Mouse (Mus musculus) limb, embryonic 14.5 days (tissue): ENCODE data around the gene Omd. TPM values are rescaled to one million over a fixed set of nuclear protein-coding genes. Genes with fewer than 3 reads are reported as not detected.

Source experiments
- ATAC-seq: fragments of 200-750 bp; cut with Nextera tagmentation; 2 replicates; pipeline ENCODE4 v1.8.0; 2017; ENCODE audit warnings: low read depth, moderate number of reproducible peaks, moderate TSS enrichment; ENCODE audit not compliant: low FRiP score
- DNase-seq: peaks from one replicate; pipeline ENCODE4 v3.0.0-alpha.2; 2015; ENCODE audit warnings: low spot score
- H3K27ac ChIP-seq: fragments of 300-500 bp; sonication (generic); replicated peaks from 2 replicates; pipeline ENCODE4 v1.5.1; 2014; ENCODE audit warnings: low read depth, mild to moderate bottlenecking, low read length, moderate library complexity, mixed read lengths
- H3K27me3 ChIP-seq: fragments of 300-500 bp; sonication (generic); 2 replicates; pipeline ENCODE4 v1.6.1; 2014; ENCODE audit warnings: low read length, mixed read lengths; ENCODE audit not compliant: control insufficient read depth, insufficient read depth
- H3K36me3 ChIP-seq: fragments of 300-500 bp; sonication (generic); 2 replicates; pipeline ENCODE4 v1.6.1; 2014; ENCODE audit warnings: mild to moderate bottlenecking, low read length, moderate library complexity, mixed read lengths; ENCODE audit not compliant: control insufficient read depth, insufficient read depth
- H3K4me1 ChIP-seq: fragments of 300-500 bp; sonication (generic); 2 replicates; pipeline ENCODE4 v1.6.1; 2014; ENCODE audit warnings: antibody characterized with exemption, low read length, mixed read lengths; ENCODE audit not compliant: control insufficient read depth, insufficient read depth
- H3K4me2 ChIP-seq: fragments of 300-500 bp; sonication (generic); replicated peaks from 2 replicates; pipeline ENCODE4 v1.6.1; 2014; ENCODE audit warnings: low read depth, mild to moderate bottlenecking, low read length, moderate library complexity; ENCODE audit not compliant: severe bottlenecking
- H3K4me3 ChIP-seq: fragments of 300-500 bp; sonication (generic); replicated peaks from 2 replicates; pipeline ENCODE4 v1.5.1; 2014; ENCODE audit warnings: low read length
- H3K9ac ChIP-seq: fragments of 300-500 bp; sonication (generic); 2 replicates; pipeline ENCODE4 v1.6.1; 2014; ENCODE audit warnings: mild to moderate bottlenecking, low read depth, low read length, moderate library complexity; ENCODE audit not compliant: severe bottlenecking
- H3K9me3 ChIP-seq: fragments of 300-500 bp; sonication (generic); 2 replicates; pipeline ENCODE4 v1.6.1; 2016; ENCODE audit warnings: low read length; ENCODE audit not compliant: control insufficient read depth
- POLR2A ChIP-seq: fragments of 200-500 bp; IDR thresholded peaks from 2 replicates; pipeline ENCODE4 v1.8.0; 2012; ENCODE audit warnings: inconsistent platforms, mild to moderate bottlenecking, moderate library complexity, borderline replicate concordance; ENCODE audit not compliant: insufficient read depth, insufficient read length; ENCODE audit errors: extremely low read depth
- WGBS: fragments of 180-500 bp; shearing (Covaris S2); extraction: QIAGEN DNeasy Blood & Tissue Kit; methylation state at CpG from one replicate; pipeline ENCODE4 v1.1.7; 2014; 5-methylcytosine and 5-hydroxymethylcytosine counted together
- polyA plus RNA-seq, 2 experiments: library from polyadenylated mRNA; depleted of rRNA in 1 of 2; stranded (reverse) in 1 of 2; unstranded in 1 of 2; fragments of >200 nt; fragmentation: Nextera tagmentation in 1 of 2; extraction: Ambion mirVana in 1 of 2; gene quantifications; 2 replicates each; pipeline versions ENCODE4 v1.2.1 to v1.2.3; 2012 to 2014

Omd gene
- polyA plus RNA-seq, 2 experiments = 5.4 to 8.5 TPM

DNA sequence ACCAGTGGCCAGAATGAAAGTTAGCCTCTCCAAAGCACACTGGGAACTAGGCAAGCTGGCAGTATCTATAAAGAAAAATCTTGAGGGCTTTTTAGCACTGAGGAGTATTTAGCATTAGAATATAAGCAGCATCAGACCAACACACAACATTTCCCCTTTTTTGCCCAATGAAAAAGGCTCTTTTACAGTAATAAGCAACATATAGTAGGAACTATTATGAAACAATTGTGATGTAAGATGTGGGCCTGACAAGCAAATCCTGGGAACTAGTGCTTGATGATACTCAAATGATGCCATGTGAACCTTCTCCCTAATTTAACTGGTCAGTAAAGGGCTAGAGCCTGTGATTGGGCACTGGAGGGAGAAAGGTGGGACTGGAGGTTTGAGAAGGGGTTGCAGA, 45.9 kb downstream of the Omd start:
- H3K9ac ChIP-seq = no peak overlapping the region
- H3K4me3 ChIP-seq = no peak overlapping the region
- H3K4me2 ChIP-seq = no peak overlapping the region
- H3K9me3 ChIP-seq = no peaks in the 10 kb centered on the region
- H3K36me3 ChIP-seq = peaks cover 7% of the 10 kb centered on the region; the same call in 1 of the 2 replicates
- no peaks in the 10 kb centered on the region for H3K4me1 ChIP-seq
- TF ChIP-seq POLR2A = no peak
- no peak for DNase-seq
- no peak for ATAC-seq
- no peaks in the 10 kb centered on the region for H3K27me3 ChIP-seq
- H3K27ac ChIP-seq = no peak overlapping the region

DNA sequence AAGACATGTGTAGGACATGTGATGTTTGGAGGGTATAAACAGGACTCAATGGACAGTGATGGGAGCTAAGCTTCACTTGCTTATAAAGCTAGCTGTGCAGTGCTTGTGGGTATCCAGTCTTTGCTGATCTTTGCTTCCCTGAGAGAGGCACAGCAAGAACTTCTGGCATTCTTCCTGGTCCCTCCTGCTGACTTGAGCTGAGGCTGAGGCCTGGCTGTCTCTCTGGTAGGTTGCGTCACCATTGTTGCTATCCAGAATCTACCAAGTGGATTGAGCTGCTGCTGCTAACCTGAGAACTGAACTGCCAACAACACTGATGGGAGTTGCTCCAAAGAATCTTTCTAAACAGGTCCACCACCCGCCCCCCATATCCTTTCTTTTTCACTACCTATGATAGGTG, 46.8 kb downstream of the Omd start:
- H3K36me3 ChIP-seq = peaks cover 2% of the 10 kb centered on the region; the same call in 1 of the 2 replicates
- no peak overlapping the region for H3K4me3 ChIP-seq
- TF ChIP-seq POLR2A = no peak
- 88% methylated on average over 2 of the region's 2 CpGs for WGBS
- no peak overlapping the region for H3K27ac ChIP-seq
- no peak overlapping the region for H3K9ac ChIP-seq
- H3K27me3 ChIP-seq = no peaks in the 10 kb centered on the region
- DNase-seq = no peak
- H3K4me2 ChIP-seq = no peak overlapping the region
- ATAC-seq = no peak
- no peaks in the 10 kb centered on the region for H3K4me1 ChIP-seq
- H3K9me3 ChIP-seq = no peaks in the 10 kb centered on the region

DNA sequence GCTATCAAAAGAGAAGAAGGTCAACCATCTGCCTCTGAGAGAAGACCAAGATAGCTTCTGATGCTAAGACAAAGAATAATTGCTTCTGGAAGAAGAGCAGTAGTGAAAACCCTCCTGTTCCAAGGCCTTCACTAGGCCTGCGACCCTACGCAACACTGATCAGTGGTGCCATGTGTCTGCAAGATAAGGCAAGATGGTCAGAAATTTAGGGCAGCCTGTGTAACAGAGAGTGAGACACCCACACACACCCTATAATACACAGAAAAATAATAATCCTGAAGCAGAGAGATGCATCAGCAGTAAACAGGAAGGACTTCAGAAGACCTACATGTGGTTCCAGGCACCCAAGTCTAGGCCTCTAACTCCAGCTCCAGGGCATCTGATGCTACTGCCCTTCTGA, 57.7 kb downstream of the Omd start:
- DNase-seq (no peak), ATAC-seq (no peak)
- no peaks in the 10 kb centered on the region for H3K27me3 ChIP-seq
- peaks cover 2% of the 10 kb centered on the region; the same call in 1 of the 2 replicates for H3K4me1 ChIP-seq
- 0 out of 2 replicates have a peak, but pooled peaks cover 4% of the 10 kb centered on the region for H3K36me3 ChIP-seq
- H3K9ac ChIP-seq = no peak overlapping the region
- no peak overlapping the region for H3K27ac ChIP-seq
- no peak overlapping the region for H3K4me3 ChIP-seq
- H3K9me3 ChIP-seq = no peaks in the 10 kb centered on the region
- 96% methylated on average over 2 of the region's 2 CpGs for WGBS
- H3K4me2 ChIP-seq = no peak overlapping the region
- no peak for TF ChIP-seq POLR2A

Other genes starting within 250 kb of the Omd start
- 30.5 and 30.7 TPM in 2 replicates for gene Bicd2, start 240.9 kb upstream of the Omd start, polyA plus RNA-seq (2012; rRNA removed)
- 30.8 and 34.1 TPM in 2 replicates for gene Bicd2, start 240.9 kb upstream of the Omd start, polyA plus RNA-seq (2014; fragmentation: Nextera tagmentation; extraction: Ambion mirVana)
- gene Ippk, start 161.2 kb upstream of the Omd start, polyA plus RNA-seq (2012; rRNA removed) = 9.0 and 9.8 TPM in 2 replicates
- gene Ippk, start 161.2 kb upstream of the Omd start, polyA plus RNA-seq (2014; fragmentation: Nextera tagmentation; extraction: Ambion mirVana) = 14.3 and 14.5 TPM in 2 replicates
- gene Tes3-ps, start 89.1 kb upstream of the Omd start, polyA plus RNA-seq (2012; rRNA removed) = 0.15 and 0.20 TPM in 2 replicates
- 0.58 and 0.91 TPM in 2 replicates for gene Tes3-ps, start 89.1 kb upstream of the Omd start, polyA plus RNA-seq (2014; fragmentation: Nextera tagmentation; extraction: Ambion mirVana)
- gene Ecm2, start 77.7 kb upstream of the Omd start, polyA plus RNA-seq (2012; rRNA removed) = 3.4 and 4.6 TPM in 2 replicates
- 2.5 and 2.8 TPM in 2 replicates for gene Ecm2, start 77.7 kb upstream of the Omd start, polyA plus RNA-seq (2014; fragmentation: Nextera tagmentation; extraction: Ambion mirVana)
- 57.9 and 76.8 TPM in 2 replicates for gene Aspn, start 38.0 kb upstream of the Omd start, polyA plus RNA-seq (2012; rRNA removed)
- gene Aspn, start 38.0 kb upstream of the Omd start, polyA plus RNA-seq (2014; fragmentation: Nextera tagmentation; extraction: Ambion mirVana) = 106 and 120 TPM in 2 replicates
- 100 and 135 TPM in 2 replicates for gene Ogn, start 25.6 kb downstream of the Omd start, polyA plus RNA-seq (2012; rRNA removed)
- gene Ogn, start 25.6 kb downstream of the Omd start, polyA plus RNA-seq (2014; fragmentation: Nextera tagmentation; extraction: Ambion mirVana) = 275 and 276 TPM in 2 replicates
- 5.9 and 9.8 TPM in 2 replicates for gene Cenpp, start 70.3 kb downstream of the Omd start, polyA plus RNA-seq (2012; rRNA removed)
- 21.8 and 22.2 TPM in 2 replicates for gene Cenpp, start 70.3 kb downstream of the Omd start, polyA plus RNA-seq (2014; fragmentation: Nextera tagmentation; extraction: Ambion mirVana)
- gene Nol8, start 70.6 kb downstream of the Omd start, polyA plus RNA-seq (2012; rRNA removed) = 6.6 and 9.8 TPM in 2 replicates
- gene Nol8, start 70.6 kb downstream of the Omd start, polyA plus RNA-seq (2014; fragmentation: Nextera tagmentation; extraction: Ambion mirVana) = 12.2 and 13.6 TPM in 2 replicates
- 54.9 and 61.8 TPM in 2 replicates for gene Iars, start 99.6 kb downstream of the Omd start, polyA plus RNA-seq (2012; rRNA removed)
- gene Iars, start 99.6 kb downstream of the Omd start, polyA plus RNA-seq (2014; fragmentation: Nextera tagmentation; extraction: Ambion mirVana) = 68.3 and 73.1 TPM in 2 replicates
- not detected in 2 replicates for gene Gm30302, start 216.5 kb downstream of the Omd start, polyA plus RNA-seq (2012; rRNA removed)
- gene Gm30302, start 216.5 kb downstream of the Omd start, polyA plus RNA-seq (2014; fragmentation: Nextera tagmentation; extraction: Ambion mirVana) = not detected in 2 replicates